Mouse (Mus musculus) neural tube, embryonic 11.5 days (tissue): Measurements from ENCODE around the gene Snx3. TPM values are rescaled to one million over a fixed set of nuclear protein-coding genes. Genes with fewer than 3 reads are reported as not detected.

Source experiments
- ATAC-seq: fragments of 200-750 bp; cut with Nextera tagmentation; 2 replicates; pipeline ENCODE4 v1.8.0; 2017; ENCODE audit warnings: moderate number of reproducible peaks, mild to moderate bottlenecking, moderate TSS enrichment, moderate library complexity; ENCODE audit not compliant: insufficient read depth, low FRiP score, low TSS enrichment
- DNase-seq: peaks from one replicate; pipeline ENCODE4 v3.0.0-alpha.2; 2015; ENCODE audit warnings: low spot score
- H3K27ac ChIP-seq: fragments of 300-500 bp; sonication (generic); 2 replicates; pipeline ENCODE4 v1.5.1; 2014; ENCODE audit warnings: low read depth, mild to moderate bottlenecking, low read length
- H3K27me3 ChIP-seq: fragments of 300-500 bp; sonication (generic); 2 replicates; pipeline ENCODE4 v1.6.1; 2014; ENCODE audit warnings: mild to moderate bottlenecking, low read length, mixed read lengths; ENCODE audit not compliant: control insufficient read depth, insufficient read depth
- H3K36me3 ChIP-seq: fragments of 300-500 bp; sonication (generic); 2 replicates; pipeline ENCODE4 v1.6.1; 2014; ENCODE audit warnings: mild to moderate bottlenecking, low read length, moderate library complexity, mixed read lengths; ENCODE audit not compliant: control insufficient read depth, insufficient read depth
- H3K4me1 ChIP-seq: fragments of 300-500 bp; sonication (generic); 2 replicates; pipeline ENCODE4 v1.6.1; 2014; ENCODE audit warnings: low read length, mixed read lengths; ENCODE audit not compliant: control insufficient read depth, insufficient read depth
- H3K4me2 ChIP-seq: fragments of 300-500 bp; sonication (generic); 2 replicates; pipeline ENCODE4 v1.6.1; 2014; ENCODE audit warnings: low read depth, mild to moderate bottlenecking, moderate library complexity
- H3K4me3 ChIP-seq: fragments of 300-500 bp; sonication (generic); 2 replicates; pipeline ENCODE4 v1.5.1; 2014; ENCODE audit warnings: low read depth, low read length
- H3K9ac ChIP-seq: fragments of 300-500 bp; sonication (generic); 2 replicates; pipeline ENCODE4 v1.6.1; 2014; ENCODE audit warnings: mild to moderate bottlenecking, low read length
- H3K9me3 ChIP-seq: fragments of 300-500 bp; sonication (generic); 2 replicates; pipeline ENCODE4 v1.6.1; 2016; ENCODE audit warnings: low read length; ENCODE audit not compliant: control insufficient read depth
- WGBS: fragments of 180-500 bp; shearing (Covaris S2); extraction: QIAGEN DNeasy Blood & Tissue Kit; methylation state at CpG from one replicate; pipeline ENCODE4 v1.1.7; 2014; 5-methylcytosine and 5-hydroxymethylcytosine counted together
- polyA plus RNA-seq: library from polyadenylated mRNA; unstranded; fragments of >200 nt; fragmentation: Nextera tagmentation; extraction: Ambion mirVana; gene quantifications from 2 replicates; pipeline ENCODE4 v1.2.1, GENCODE M21; 2014

The Snx3 gene
- polyA plus RNA-seq, 1 experiment from 2014 or later = 226 TPM

DNA sequence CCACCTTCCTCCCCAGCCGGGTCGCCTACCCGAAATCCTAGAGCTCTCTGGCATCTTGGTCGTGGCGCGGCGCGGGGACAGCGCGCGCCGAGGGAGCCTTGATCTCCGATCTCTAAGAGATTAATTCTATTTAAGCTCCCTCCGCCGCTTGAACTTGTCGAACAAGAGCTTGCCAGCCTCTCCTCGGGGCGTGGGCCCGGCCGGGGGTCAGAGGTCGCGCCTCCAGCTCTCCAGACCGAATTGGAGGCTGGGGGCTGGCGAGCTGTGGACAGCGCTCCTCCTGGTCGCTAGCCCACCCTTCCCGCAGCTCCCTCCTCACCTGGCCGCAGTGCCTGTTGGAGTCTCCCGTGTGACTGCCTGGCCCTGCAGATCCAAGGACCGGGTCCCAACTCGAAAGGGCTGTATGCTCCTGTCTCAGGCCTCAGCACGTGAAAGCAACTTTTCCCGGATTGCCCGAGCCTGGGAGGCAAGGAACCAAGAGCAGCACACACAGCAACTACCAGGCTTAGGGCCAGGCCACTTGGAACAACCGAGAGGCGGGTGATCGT, 82.7 kb downstream of the Snx3 start:
- Histone ChIP-seq H3K4me1 (peaks cover 11% of the 10 kb centered on the region), H3K36me3 (no peaks in the 10 kb centered on the region), H3K9ac (no peak overlapping the region), H3K27me3 (peaks cover 99% of the 10 kb centered on the region), H3K27ac (no peak overlapping the region), H3K9me3 (peaks cover 2% of the 10 kb centered on the region; the same call in 1 of the 2 replicates), H3K4me2 (peak overlapping the region; percentile 24), H3K4me3 (peak overlapping the region; percentile 7; the same call in 1 of the 2 replicates)
- ATAC-seq = no peak
- under 1% methylated on average over 37 of the region's 37 CpGs for WGBS
- peak; percentile 53 for DNase-seq

Other genes starting within 250 kb of the Snx3 start
- gene Foxo3, start 225.3 kb upstream of the Snx3 start, polyA plus RNA-seq = 3.9 and 4.9 TPM in 2 replicates
- 5.5 and 5.7 TPM in 2 replicates for gene Afg1l, start 23.5 kb upstream of the Snx3 start, polyA plus RNA-seq
- not detected in 2 replicates for gene Nr2e1, start 81.6 kb downstream of the Snx3 start, polyA plus RNA-seq
- 16.8 and 19.5 TPM in 2 replicates for gene Ostm1, start 81.8 kb downstream of the Snx3 start, polyA plus RNA-seq